Mouse (Mus musculus) heart, postnatal 36 days (tissue): ENCODE measurements at regions not wholly inside any gene's neighbourhood (a gene's known extent, or its start where the extent isn't known, plus 50 kb on each side); places are given as distances from the start of the nearest gene placed in this dataset.

Source experiments
- DNase-seq, 2 experiments: peaks; one replicate each; pipeline ENCODE4 v3.0.0; 2021 to 2022
- intact Hi-C: fragments of 180-260 bp; cut with DNase I; formaldehyde crosslinking; loops from one replicate; pipeline ENCODE4 v1.15.1; 2025

DNA sequence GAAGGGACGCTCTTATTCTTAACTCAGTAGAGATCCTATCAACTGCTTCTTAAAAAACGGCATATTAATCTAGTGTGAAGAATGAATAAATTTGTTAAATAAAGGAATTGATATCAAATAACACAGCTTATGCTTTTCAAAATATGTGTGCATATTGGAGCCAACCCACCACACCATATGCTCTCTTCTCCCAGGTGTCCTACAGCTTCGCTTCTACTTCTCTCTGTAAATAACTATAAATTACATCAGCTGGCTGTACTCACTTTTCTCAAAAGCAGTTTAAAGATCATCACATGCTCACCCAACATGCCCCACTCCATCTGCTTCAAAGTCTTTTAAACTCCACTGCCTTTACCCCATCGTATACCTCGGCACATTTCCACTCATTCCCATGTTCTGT is 777.0 kb downstream of the Rapgef2 start:
- intact Hi-C loops = no loop called here
- DNase-seq = no peak

GRCm38 (mm10) chr3:78477689-78478088 is 808.6 kb downstream of the Rapgef2 start:
- intact Hi-C loops = loop anchor here (2.0 kb wide), 1 partner anchor 63 kb away; no protein-coding TSS in a partner anchor
- no peak for DNase-seq
